Mouse (Mus musculus): ENCODE results near the gene Zbtb8os. TPM values are rescaled to one million over a fixed set of nuclear protein-coding genes. Genes with fewer than 3 reads are reported as not detected.

Zbtb8os gene
- polyA plus RNA-seq, 1 experiment from 2014 or later: 48.1 TPM

- no peaks in the 10 kb centered on the region for H3K9me3 ChIP-seq (ENCODE audit: control insufficient read depth, low read length)
Measured at GRCm38 (mm10) chr4:129304306-129304705, 31.2 kb upstream of the Zbtb8os start.

GRCm38 (mm10) chr4:129307936-129308335, 27.6 kb upstream of the Zbtb8os start:
- H3K36me3 ChIP-seq (ENCODE audit: control insufficient read depth, insufficient read depth, low read length): peaks cover 74% of the 10 kb centered on the region

More at GRCm38 (mm10) chr4:129304306-129304705, 31.2 kb upstream of the Zbtb8os start:
- Histone ChIP-seq H3K27me3 (ENCODE audit: control insufficient read depth, insufficient read depth, low read length) (no peaks in the 10 kb centered on the region), H3K36me3 (ENCODE audit: control insufficient read depth, insufficient read depth, low read length) (peaks cover 39% of the 10 kb centered on the region), H3K4me2 (ENCODE audit: low read length) (no peak overlapping the region), H3K27ac (replicated peaks in 1 of 2; ENCODE audit: control insufficient read depth in 1 of 2, insufficient read depth in 1 of 2, low read depth in 2 of 2, low read length in 2 of 2) (no peak overlapping the region), H3K9ac (ENCODE audit: low read length) (no peak overlapping the region), H3K4me3 (ENCODE audit: control insufficient read depth in 1 of 2, insufficient read depth in 1 of 2, low read depth in 1 of 2, low read length in 2 of 2) (no peak overlapping the region), H3K4me1 (ENCODE audit: control insufficient read depth in 2 of 2, insufficient read depth in 2 of 2, low read length in 2 of 2) (peaks cover 2 to 6% of the 10 kb centered on the region in 2 experiments; a peak in 2 of 4 replicates)
- ATAC-seq (ENCODE audit: insufficient number of reproducible peaks, insufficient read depth, low FRiP score, low read depth): no peak
- 6% methylated on average over 1 of the region's 1 CpGs for WGBS

DNA sequence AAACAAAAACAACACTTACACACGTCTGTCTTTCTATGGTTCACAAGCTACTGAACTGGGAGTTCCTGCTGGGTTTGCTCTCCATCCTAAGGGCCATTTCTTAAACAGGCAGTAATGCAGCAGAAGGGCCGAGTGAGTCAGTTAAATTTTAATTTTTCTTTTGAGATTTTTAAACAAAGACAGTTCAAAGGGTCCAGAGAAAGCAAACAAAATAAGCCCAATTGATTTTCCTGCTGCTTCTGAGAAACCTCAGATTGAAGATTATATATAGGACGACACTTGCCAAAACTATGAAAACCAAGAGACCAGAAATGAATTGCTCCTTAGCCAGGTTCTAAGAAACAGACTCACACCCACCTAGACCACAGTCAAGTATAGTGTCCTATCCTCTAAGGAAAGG, 21.6 kb upstream of the Zbtb8os start:
- no peaks in the 10 kb centered on the region for H3K9me3 ChIP-seq (ENCODE audit: control insufficient read depth, low read length)
- H3K4me2 ChIP-seq (ENCODE audit: low read length): no peak overlapping the region
- H3K27ac ChIP-seq (replicated peaks in 1 of 2; ENCODE audit: control insufficient read depth in 1 of 2, insufficient read depth in 1 of 2, low read depth in 2 of 2, low read length in 2 of 2): no peak overlapping the region
- no peak overlapping the region for H3K9ac ChIP-seq (ENCODE audit: low read length)
- WGBS: 78% methylated on average over 3 of the region's 3 CpGs
- H3K27me3 ChIP-seq (ENCODE audit: control insufficient read depth, insufficient read depth, low read length): no peaks in the 10 kb centered on the region
- peaks cover 97% of the 10 kb centered on the region for H3K36me3 ChIP-seq (ENCODE audit: control insufficient read depth, insufficient read depth, low read length)
- H3K4me1 ChIP-seq (ENCODE audit: control insufficient read depth in 2 of 2, insufficient read depth in 2 of 2, low read length in 2 of 2): no peaks in the 10 kb centered on the region
- no peak for ATAC-seq (ENCODE audit: insufficient number of reproducible peaks, insufficient read depth, low FRiP score, low read depth)
- H3K4me3 ChIP-seq (ENCODE audit: control insufficient read depth in 1 of 2, insufficient read depth in 1 of 2, low read depth in 1 of 2, low read length in 2 of 2): no peak overlapping the region

More at GRCm38 (mm10) chr4:129307936-129308335, 27.6 kb upstream of the Zbtb8os start:
- Histone ChIP-seq H3K9ac (ENCODE audit: low read length) (no peak overlapping the region), H3K9me3 (ENCODE audit: control insufficient read depth, low read length) (no peaks in the 10 kb centered on the region), H3K4me1 (ENCODE audit: control insufficient read depth in 2 of 2, insufficient read depth in 2 of 2, low read length in 2 of 2) (peaks cover 2 to 6% of the 10 kb centered on the region in 2 experiments; a peak in 2 of 4 replicates), H3K27ac (replicated peaks in 1 of 2; ENCODE audit: control insufficient read depth in 1 of 2, insufficient read depth in 1 of 2, low read depth in 2 of 2, low read length in 2 of 2) (no peak overlapping the region), H3K27me3 (ENCODE audit: control insufficient read depth, insufficient read depth, low read length) (no peaks in the 10 kb centered on the region), H3K4me2 (ENCODE audit: low read length) (no peak overlapping the region), H3K4me3 (ENCODE audit: control insufficient read depth in 1 of 2, insufficient read depth in 1 of 2, low read depth in 1 of 2, low read length in 2 of 2) (no peak overlapping the region)
- 100% methylated on average over 1 of the region's 1 CpGs for WGBS
- ATAC-seq (ENCODE audit: insufficient number of reproducible peaks, insufficient read depth, low FRiP score, low read depth): no peak

DNA sequence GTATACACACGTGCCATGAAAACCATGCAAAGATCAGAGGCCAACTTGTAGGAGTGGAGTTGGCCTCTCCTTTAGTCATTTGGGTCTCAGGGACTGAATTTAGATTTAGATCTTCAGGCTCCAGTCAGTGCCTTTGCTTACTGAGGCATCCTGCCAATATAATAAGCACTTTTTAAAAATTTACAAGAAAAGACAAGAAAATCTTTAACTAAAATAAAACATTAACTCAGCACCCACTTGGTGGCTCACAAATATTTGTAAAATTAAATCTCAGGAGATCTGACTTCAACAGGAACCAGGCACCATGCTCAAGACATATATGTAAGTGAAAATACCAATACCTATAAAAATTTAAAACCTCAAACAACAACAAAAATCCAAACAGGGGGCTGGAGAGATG, 14.6 kb upstream of the Zbtb8os start:
- no peaks in the 10 kb centered on the region for H3K27me3 ChIP-seq (ENCODE audit: control insufficient read depth, insufficient read depth, low read length)
- 0 out of 4 replicates have a peak, but pooled peaks cover 0 to 10% of the 10 kb centered on the region in 2 experiments for H3K4me1 ChIP-seq (ENCODE audit: control insufficient read depth in 2 of 2, insufficient read depth in 2 of 2, low read length in 2 of 2)
- no peak overlapping the region for H3K4me2 ChIP-seq (ENCODE audit: low read length)
- H3K9ac ChIP-seq (ENCODE audit: low read length): no peak overlapping the region
- WGBS: 94% methylated on average over 1 of the region's 1 CpGs
- no peak for ATAC-seq (ENCODE audit: insufficient number of reproducible peaks, insufficient read depth, low FRiP score, low read depth)
- H3K4me3 ChIP-seq (ENCODE audit: control insufficient read depth in 1 of 2, insufficient read depth in 1 of 2, low read depth in 1 of 2, low read length in 2 of 2): no peak overlapping the region
- no peaks in the 10 kb centered on the region for H3K9me3 ChIP-seq (ENCODE audit: control insufficient read depth, low read length)
- no peak overlapping the region for H3K27ac ChIP-seq (replicated peaks in 1 of 2; ENCODE audit: control insufficient read depth in 1 of 2, insufficient read depth in 1 of 2, low read depth in 2 of 2, low read length in 2 of 2)
- H3K36me3 ChIP-seq (ENCODE audit: control insufficient read depth, insufficient read depth, low read length): peaks cover 87% of the 10 kb centered on the region

- Histone ChIP-seq H3K27me3 (ENCODE audit: control insufficient read depth, insufficient read depth, low read length) (no peaks in the 10 kb centered on the region), H3K4me3 (ENCODE audit: control insufficient read depth in 1 of 2, insufficient read depth in 1 of 2, low read depth in 1 of 2, low read length in 2 of 2) (no peak overlapping the region), H3K36me3 (ENCODE audit: control insufficient read depth, insufficient read depth, low read length) (peaks cover 86% of the 10 kb centered on the region), H3K4me1 (ENCODE audit: control insufficient read depth in 2 of 2, insufficient read depth in 2 of 2, low read length in 2 of 2) (0 out of 4 replicates have a peak, but pooled peaks cover 0 to 10% of the 10 kb centered on the region in 2 experiments), H3K9ac (ENCODE audit: low read length) (no peak overlapping the region), H3K4me2 (ENCODE audit: low read length) (no peak overlapping the region), H3K9me3 (ENCODE audit: control insufficient read depth, low read length) (no peaks in the 10 kb centered on the region), H3K27ac (replicated peaks in 1 of 2; ENCODE audit: control insufficient read depth in 1 of 2, insufficient read depth in 1 of 2, low read depth in 2 of 2, low read length in 2 of 2) (no peak overlapping the region)
- ATAC-seq (ENCODE audit: insufficient number of reproducible peaks, insufficient read depth, low FRiP score, low read depth): no peak
- WGBS: 95% methylated on average over 5 of the region's 5 CpGs
Measured at GRCm38 (mm10) chr4:129322042-129322441, 13.5 kb upstream of the Zbtb8os start.

DNA sequence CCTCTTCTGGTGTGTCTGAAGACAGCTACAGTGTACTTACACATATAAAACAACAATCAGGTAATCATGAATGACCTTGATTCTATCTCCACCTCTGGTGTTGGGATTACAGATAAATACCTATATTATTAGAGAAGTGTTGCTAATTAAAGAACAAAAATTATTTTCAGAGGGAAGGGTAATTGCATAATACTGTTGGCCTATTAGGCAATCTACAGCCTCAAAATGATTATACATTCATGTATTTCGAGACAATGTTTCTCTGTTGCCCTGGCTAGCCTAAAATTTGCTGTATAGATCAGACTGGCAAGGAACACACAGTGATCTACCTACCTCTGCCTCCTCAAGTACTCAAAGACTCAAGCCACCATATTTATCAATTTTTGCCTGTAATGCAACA, 12.0 kb upstream of the Zbtb8os start:
- no peak overlapping the region for H3K4me3 ChIP-seq (ENCODE audit: control insufficient read depth in 1 of 2, insufficient read depth in 1 of 2, low read depth in 1 of 2, low read length in 2 of 2)
- WGBS: 97% methylated on average over 1 of the region's 1 CpGs
- H3K9me3 ChIP-seq (ENCODE audit: control insufficient read depth, low read length): no peaks in the 10 kb centered on the region
- H3K9ac ChIP-seq (ENCODE audit: low read length): no peak overlapping the region
- no peaks in the 10 kb centered on the region for H3K27me3 ChIP-seq (ENCODE audit: control insufficient read depth, insufficient read depth, low read length)
- no peak for ATAC-seq (ENCODE audit: insufficient number of reproducible peaks, insufficient read depth, low FRiP score, low read depth)
- H3K36me3 ChIP-seq (ENCODE audit: control insufficient read depth, insufficient read depth, low read length): peaks cover 86% of the 10 kb centered on the region
- 0 out of 4 replicates have a peak, but pooled peaks cover 0 to 10% of the 10 kb centered on the region in 2 experiments for H3K4me1 ChIP-seq (ENCODE audit: control insufficient read depth in 2 of 2, insufficient read depth in 2 of 2, low read length in 2 of 2)
- no peak overlapping the region for H3K27ac ChIP-seq (replicated peaks in 1 of 2; ENCODE audit: control insufficient read depth in 1 of 2, insufficient read depth in 1 of 2, low read depth in 2 of 2, low read length in 2 of 2)
- H3K4me2 ChIP-seq (ENCODE audit: low read length): no peak overlapping the region

GRCm38 (mm10) chr4:129324756-129325155, 10.7 kb upstream of the Zbtb8os start:
- Histone ChIP-seq H3K9me3 (ENCODE audit: control insufficient read depth, low read length) (no peaks in the 10 kb centered on the region), H3K9ac (ENCODE audit: low read length) (no peak overlapping the region), H3K4me2 (ENCODE audit: low read length) (no peak overlapping the region), H3K4me1 (ENCODE audit: control insufficient read depth in 2 of 2, insufficient read depth in 2 of 2, low read length in 2 of 2) (0 out of 4 replicates have a peak, but pooled peaks cover 0 to 10% of the 10 kb centered on the region in 2 experiments), H3K27me3 (ENCODE audit: control insufficient read depth, insufficient read depth, low read length) (no peaks in the 10 kb centered on the region), H3K4me3 (ENCODE audit: control insufficient read depth in 1 of 2, insufficient read depth in 1 of 2, low read depth in 1 of 2, low read length in 2 of 2) (no peak overlapping the region), H3K36me3 (ENCODE audit: control insufficient read depth, insufficient read depth, low read length) (peaks cover 86% of the 10 kb centered on the region), H3K27ac (replicated peaks in 1 of 2; ENCODE audit: control insufficient read depth in 1 of 2, insufficient read depth in 1 of 2, low read depth in 2 of 2, low read length in 2 of 2) (no peak overlapping the region)
- ATAC-seq (ENCODE audit: insufficient number of reproducible peaks, insufficient read depth, low FRiP score, low read depth): no peak
- WGBS: 41% methylated on average over 1 of the region's 1 CpGs

DNA sequence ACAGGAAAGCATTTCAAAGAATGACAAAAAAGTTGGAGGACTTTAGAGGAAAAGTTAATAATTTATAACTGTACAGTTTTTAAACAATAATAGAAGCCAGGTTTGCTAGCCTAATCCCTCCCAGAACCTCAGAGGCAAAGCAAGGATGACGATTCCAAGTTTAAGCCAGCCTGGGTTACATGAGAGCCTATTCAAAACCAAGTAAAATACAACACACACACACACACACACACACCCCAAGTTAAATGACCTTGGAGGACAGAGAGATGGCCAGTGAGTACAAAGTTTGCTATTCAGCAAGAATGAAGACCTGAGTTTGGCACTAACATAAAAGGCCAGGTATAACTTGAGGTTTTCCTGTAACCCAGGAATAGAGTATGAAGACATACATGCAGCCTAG, 9.3 kb upstream of the Zbtb8os start:
- H3K4me1 ChIP-seq (ENCODE audit: control insufficient read depth in 2 of 2, insufficient read depth in 2 of 2, low read length in 2 of 2): 0 out of 4 replicates have a peak, but pooled peaks cover 0 to 10% of the 10 kb centered on the region in 2 experiments
- H3K4me3 ChIP-seq (ENCODE audit: control insufficient read depth in 1 of 2, insufficient read depth in 1 of 2, low read depth in 1 of 2, low read length in 2 of 2): no peak overlapping the region
- H3K36me3 ChIP-seq (ENCODE audit: control insufficient read depth, insufficient read depth, low read length): peaks cover 86% of the 10 kb centered on the region
- no peaks in the 10 kb centered on the region for H3K9me3 ChIP-seq (ENCODE audit: control insufficient read depth, low read length)
- H3K27me3 ChIP-seq (ENCODE audit: control insufficient read depth, insufficient read depth, low read length): no peaks in the 10 kb centered on the region
- no peak overlapping the region for H3K9ac ChIP-seq (ENCODE audit: low read length)
- ATAC-seq (ENCODE audit: insufficient number of reproducible peaks, insufficient read depth, low FRiP score, low read depth): no peak
- H3K27ac ChIP-seq (replicated peaks in 1 of 2; ENCODE audit: control insufficient read depth in 1 of 2, insufficient read depth in 1 of 2, low read depth in 2 of 2, low read length in 2 of 2): no peak overlapping the region
- H3K4me2 ChIP-seq (ENCODE audit: low read length): no peak overlapping the region
- WGBS: 66% methylated on average over 1 of the region's 1 CpGs

All from heart, embryonic 14.5 days (tissue).